Mouse (Mus musculus) kidney, postnatal 10 days (tissue): ENCODE measurements around the gene Dlg2.

Experiments
- DNase-seq: peaks from one replicate; pipeline ENCODE4 v3.0.0; 2021; ENCODE audit warnings: mixed read lengths

Gene Dlg2

DNA sequence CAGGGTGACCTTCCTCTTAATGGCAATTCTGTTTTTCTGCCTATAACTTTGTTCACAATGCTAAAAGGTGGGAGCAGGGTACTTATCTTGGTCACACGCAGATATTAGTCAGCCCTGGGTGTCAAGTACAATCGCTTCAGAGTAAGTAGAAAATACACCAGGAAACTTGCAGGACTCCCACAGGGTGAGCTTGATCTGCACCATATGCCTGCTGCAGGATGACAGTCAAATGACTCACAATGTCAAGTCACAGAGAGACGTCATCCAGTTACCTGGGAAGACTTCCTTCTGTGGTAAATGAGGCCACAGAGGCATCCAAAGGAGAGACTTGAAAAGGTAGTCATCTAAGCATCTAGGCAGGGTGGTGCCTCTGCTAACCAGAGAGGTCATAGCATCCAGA, 1721.1 kb downstream of the Dlg2 start:
- DNase-seq = no peak

DNA sequence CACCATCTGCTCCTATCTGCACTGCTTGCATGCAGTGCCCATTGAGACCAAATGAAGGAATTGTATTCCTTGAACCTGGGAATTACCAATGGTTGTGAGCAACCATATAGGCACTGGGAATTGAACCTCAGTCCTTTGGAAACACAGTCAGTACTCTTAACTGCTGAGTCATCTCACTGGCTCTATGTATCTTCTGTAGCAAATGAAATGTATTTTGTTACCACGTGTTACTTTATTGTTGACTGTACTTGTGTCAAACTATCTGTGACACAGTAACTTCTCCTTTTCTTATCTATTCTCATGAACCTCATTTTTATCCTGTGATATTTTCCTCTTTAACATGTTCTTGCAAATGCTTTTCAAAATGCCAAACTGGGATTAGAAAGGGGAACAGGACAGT, 1722.7 kb downstream of the Dlg2 start:
- no peak for DNase-seq

DNA sequence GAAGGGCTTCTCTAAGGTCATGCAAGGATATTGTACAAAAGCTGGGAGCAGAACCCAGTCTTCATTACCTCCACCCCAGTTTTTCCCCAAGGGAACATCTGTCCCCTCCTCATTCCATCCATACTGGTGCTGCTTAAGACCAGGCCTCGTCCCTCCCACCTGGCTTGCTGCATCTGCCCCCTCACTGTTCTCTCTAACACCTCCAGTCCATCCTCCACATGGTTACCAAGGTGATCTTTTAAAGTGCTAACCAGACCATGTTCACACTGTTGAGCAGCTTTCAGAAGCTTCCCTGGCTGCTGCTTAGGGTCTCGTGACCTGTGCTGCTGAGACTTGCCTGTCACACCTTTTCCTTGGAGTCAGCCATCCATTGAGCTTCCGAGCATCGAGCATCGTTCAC, 1734.2 kb downstream of the Dlg2 start:
- DNase-seq = no peak

DNA sequence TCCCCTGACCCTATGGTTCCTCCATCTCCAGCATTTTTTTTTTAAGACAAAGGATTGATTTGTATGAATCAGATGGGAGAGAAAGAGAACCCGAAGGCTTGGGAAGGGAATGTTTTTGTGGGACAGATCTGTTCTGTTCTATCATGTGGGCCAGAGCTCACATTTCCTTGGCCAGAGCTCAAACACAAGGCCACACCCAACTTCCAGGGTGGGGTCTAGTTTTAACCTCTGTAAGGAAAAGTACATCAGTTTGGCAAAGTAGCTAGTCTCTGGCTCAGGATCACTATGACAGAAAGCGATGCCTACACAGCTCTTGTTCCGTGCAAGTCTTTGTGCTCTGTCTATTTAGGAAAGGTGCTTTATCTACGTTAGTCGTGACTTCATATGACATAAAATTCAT, 1737.3 kb downstream of the Dlg2 start:
- no peak for DNase-seq

DNA sequence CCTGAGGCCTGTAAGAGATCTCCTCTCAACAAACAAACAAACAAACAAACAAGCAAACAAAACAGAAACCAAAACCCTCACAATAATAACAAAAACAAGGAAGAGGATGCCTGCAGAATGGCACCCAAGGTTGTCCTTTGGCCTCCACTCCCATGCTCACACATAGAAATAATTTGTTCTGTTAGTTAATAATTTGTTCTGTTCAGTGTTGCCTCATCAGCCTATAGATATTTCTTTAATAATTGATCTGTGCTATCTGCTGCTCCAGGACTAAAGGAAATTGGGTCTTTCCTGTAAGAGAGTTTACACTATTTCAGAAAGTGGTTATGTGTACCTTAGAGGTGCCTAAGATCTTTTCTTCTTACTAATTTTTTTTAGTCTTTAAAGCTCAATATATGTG, 1741.7 kb downstream of the Dlg2 start:
- no peak for DNase-seq

DNA sequence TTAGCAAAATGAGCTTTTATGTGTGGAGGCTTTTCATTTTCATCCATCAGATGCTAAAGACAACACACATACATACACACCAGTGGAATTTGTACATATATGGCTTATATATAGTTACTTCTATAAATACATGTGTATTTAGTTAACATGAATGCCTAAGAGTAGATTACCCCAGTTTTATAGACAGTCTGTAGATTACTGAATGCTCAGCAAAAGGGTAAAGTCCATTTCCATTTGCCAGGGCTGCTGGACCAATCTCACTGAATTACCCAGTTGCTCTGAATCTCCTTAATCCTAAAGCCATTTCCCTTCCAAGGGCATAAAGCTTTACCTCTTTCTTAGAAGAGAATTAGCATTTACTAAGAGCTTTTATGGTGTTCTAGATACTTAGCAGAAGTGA, 1744.1 kb downstream of the Dlg2 start:
- DNase-seq = no peak

DNA sequence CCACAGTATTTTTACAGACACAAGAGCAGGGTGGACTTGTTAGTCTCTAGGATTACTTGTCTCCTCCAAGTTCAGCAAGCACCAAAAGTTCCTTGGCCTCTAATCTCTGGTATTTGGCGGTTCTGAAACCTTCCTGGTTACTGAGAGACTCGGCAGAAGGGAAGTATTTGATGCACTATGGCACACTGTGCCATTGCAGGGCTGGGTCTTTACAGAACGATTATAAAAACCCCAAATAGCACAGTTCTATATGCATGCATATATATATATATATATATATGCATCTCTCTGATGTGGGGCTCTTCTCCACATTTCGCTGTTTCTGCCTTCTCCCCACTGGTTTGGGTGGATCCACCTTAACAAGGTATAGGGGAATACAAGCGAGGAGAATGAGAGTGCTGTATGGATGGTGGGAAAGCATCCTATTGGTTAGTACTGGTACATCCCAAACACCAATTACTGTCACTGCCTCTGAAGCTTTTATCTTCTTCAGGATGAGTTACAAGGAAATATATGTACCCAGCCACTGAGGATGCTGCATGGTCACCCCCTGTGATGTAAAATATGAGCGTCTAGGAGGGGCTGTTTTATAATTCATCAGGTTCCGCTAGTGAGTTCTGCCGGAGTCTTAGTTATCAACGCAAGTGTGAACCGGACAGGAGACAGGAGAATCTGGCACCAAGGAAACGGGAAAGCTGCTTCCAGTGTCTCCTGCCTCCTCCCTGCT, 1758.2 kb downstream of the Dlg2 start:
- DNase-seq = no peak

DNA sequence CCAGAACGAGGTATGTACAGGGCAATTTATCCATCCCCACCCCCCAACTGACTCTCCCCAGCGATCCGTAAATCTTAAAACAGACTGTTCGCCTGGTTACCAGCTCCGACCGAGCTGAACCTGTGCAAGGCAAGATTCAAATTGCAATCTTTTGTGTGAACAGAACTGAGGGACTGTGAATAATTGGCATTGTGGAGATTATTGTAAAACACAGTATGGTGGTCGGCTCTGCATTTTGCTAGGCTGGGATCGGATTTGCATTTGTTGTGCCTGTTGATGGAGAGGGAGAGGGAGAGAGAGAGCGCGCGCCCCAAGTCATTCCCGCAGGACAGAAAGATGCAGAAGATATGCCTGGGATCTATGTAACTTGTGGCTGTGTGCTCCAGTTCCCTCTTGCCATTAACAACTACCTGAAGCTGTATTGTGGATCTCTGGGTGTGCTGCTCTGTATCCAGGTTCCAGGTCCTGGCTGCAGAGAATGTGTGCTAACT, 1759.1 kb downstream of the Dlg2 start:
- no peak for DNase-seq

DNA sequence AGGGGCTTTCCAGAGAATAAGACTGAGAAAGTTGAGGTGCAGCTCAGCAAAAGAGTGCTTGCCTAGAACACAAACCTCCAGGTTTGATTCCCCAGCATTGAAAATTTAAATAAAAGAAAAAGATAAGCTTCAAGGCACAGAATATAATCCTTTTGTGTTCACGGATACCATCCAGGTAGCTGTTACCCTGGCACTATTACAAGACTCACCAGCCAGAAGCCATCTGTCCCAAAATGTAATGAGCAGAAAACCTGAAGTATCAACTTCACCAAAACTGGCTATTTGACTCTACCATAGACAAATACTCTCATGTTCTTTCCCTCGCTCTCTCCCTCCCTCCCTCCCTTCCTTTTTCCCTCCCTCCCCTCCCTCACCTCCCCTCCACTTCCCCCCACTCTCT, 1764.4 kb downstream of the Dlg2 start:
- DNase-seq = no peak

DNA sequence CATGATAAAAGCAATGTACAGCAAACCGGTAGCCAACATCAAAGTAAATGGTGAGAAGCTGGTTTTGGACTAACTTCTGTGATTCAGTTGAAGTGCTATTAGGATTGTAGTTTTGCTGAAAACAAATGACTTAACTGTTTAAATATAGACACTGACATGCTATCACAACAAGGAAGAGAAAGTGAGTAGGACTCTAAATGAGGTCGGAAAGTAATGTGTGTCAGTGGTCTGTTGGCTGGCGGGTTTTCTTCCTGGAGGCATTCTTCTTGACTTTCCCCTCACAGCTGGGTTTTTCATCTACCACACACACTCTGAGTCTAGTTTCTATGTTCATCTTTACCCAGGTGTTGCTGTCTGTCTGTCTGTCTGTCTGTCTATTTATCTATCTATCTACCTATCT, 1771.1 kb downstream of the Dlg2 start:
- DNase-seq = no peak

DNA sequence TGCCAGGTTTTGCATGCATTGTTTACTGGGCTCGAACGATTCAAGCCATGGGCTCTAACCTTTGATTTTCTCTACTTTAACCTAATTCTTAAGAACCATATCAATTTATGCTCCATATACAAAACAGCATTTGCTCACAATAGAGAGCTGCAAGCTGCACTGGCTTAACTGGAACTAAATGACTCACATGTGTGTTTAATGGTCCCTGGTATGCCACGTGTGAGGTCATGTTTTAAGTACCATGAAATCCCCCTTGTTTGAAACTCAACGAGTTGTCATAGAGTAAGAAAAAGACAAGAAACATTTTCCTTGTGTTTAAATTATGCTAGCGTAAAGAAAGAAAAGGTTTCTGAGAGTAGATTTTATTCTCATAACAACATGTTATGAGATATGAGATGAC, 1772.1 kb downstream of the Dlg2 start:
- no peak for DNase-seq

DNA sequence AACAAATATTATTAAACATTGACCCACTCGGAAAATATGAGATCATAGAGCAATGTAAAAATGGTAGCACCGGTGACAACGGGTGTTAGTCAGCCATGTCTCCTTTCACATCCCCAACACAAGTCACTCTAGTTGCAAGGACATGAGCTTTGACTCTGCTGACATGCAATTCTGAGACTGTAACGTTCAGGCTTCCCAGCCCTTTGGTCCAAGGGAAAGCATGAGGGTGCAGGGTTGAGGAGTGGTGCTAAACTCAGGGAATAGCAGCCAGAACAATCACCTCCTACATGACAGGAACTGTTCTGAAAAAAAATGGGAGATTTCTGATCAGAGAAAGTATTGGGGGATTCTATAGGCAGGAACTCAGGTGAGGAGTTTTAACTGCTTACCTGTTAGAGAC, 1781.7 kb downstream of the Dlg2 start:
- DNase-seq = no peak

DNA sequence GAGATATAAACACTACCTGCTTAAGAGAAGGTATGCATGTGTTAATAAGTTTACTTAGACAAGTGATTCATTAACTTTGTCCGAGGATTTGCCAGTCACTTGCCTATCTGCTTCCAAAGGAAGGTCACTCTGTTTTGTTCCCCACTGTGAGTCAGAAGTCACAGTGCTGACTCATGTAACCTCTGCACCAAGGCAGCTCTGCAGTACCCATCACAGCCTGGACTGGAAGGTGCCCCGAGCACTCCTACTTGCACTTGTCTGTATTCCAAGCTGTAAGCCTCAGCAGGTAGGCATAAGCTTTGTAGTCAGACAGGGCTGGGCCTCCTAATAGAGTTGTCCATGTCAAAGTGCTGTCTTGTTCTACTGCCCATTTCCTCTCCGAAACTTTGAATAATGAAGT, 1782.2 kb downstream of the Dlg2 start:
- peak; percentile 12 for DNase-seq

DNA sequence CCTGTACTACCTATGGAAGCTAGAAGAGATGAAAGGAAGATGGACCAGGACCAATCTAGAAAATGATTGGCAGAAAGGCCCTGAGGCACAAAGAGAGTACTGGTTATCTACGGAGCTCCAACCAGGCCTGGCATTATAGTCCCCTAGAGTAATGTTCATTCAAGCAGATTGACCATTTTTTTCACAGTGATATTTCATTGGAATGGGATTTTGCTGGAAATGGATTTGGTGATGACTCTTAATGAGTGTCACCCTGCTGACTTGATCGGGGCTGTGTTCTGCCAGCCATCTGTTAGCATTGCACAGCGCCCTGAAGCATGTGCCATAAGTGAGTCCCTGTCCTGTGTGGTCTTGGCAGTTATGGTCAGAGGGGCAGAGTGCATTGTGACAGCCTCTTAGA, 1787.9 kb downstream of the Dlg2 start:
- no peak for DNase-seq

DNA sequence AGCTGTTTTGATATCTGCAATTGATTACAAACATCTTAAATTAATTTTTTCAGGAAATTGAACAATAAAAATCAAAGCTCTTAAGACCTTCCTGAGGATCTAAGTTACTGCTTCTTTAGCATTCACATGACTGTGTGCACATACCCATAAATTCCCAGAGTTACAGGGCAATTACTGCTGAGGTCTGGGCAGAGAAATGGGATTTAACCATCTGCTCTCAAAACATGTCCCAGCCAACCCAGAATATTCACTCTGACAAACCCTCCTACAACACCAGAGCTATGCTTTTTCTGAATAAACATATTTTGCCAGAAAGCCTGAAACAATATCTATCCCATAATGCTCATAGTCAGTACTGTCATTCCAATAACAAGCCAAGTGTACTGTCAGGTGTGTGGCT, 1788.5 kb downstream of the Dlg2 start:
- no peak for DNase-seq

DNA sequence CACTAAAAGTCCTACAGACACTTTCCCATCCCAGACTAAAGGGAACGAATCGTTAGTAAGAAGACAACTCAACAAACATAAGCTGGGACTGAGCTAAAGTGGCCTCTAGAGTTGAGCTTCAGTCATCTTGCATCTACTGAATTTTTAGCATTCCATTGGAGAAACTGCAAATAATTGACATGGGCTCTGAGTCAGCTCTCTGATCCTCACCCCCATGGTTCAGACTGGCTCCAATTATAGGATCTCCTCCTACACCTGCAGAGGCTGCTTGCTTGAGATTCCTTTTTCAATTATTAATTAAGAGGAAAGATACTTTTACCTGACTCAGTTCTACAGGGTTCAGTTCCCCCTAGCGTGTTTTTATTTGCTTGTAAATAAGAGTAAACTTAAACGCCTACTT, 1798.9 kb downstream of the Dlg2 start:
- peak; percentile 6 for DNase-seq

DNA sequence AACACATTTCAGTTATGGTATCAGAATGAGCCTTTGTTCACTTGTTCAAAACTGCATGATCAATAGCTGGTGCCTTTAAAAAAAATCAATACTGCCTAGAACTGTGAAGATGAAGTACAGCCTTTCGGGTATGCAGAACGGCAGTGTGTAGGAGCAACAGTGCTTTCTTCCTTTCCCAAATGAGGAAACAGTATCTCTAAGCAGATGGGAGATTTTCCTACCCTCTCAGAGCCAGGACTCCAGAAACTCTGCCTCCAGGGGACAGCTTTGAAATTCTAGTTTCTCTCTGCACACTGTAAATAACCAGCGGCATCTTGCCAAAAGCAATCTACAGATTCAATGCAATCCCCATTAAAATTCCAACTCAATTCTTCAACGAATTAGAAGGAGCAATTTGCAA, 1801.2 kb downstream of the Dlg2 start:
- DNase-seq = no peak

DNA sequence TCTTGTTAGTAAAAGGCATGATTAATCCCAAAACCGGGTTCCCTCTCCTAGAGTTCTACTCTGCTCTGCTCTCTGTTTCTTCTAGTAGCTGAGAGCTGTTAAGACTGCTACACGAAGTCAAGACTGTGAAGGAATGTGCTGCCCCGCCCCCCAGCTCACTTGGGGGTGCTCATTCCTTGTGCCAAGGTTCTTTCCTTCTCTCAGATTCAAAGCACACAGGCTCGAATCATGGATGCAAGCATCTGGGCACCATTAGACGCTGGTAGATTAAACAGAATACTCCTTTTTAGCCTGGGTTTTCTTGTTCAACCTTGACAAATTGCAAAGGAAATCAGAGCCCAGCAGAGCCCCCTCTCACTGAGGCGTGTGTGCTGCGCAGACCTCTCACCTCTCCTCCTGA, 1804.5 kb downstream of the Dlg2 start:
- peak; percentile 40 for DNase-seq

DNA sequence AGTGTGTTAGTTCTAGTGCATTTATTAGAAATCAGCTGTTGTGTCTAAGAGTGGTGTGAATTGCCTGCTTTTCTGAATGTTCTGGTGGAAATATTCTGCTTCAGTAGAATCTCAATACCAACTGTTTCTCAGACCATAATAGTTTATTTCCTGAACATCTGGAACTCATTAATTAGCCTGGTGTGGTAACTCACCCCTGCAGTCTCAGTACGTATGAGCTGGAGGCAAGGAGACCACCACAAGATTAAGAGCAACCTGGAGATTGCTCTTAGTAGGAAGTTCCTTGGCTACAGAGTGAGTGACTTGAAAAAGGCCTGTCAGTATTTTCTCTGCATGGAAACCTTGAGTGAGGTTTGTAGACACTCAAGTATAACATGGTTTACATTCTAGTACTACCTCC, 1810.6 kb downstream of the Dlg2 start:
- DNase-seq = no peak

DNA sequence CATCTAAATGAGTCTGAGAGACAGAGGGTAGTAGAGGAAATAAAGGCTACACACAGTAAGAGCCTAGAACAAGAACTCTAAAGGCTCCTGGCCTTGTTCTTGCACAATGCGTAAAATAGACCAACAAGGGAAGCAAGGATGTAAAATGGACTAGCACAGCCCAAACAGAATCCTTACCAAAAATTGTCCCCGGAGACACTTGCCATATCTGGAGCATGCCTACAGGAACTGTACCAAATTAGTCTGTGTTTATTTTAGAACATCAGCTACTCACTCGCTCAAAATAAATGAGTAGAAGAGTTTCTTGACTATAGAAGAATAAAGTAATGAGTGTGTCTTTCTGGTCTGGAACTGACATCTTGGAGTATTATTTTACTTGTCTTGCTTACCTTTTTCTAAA, 1812.3 kb downstream of the Dlg2 start:
- no peak for DNase-seq

DNA sequence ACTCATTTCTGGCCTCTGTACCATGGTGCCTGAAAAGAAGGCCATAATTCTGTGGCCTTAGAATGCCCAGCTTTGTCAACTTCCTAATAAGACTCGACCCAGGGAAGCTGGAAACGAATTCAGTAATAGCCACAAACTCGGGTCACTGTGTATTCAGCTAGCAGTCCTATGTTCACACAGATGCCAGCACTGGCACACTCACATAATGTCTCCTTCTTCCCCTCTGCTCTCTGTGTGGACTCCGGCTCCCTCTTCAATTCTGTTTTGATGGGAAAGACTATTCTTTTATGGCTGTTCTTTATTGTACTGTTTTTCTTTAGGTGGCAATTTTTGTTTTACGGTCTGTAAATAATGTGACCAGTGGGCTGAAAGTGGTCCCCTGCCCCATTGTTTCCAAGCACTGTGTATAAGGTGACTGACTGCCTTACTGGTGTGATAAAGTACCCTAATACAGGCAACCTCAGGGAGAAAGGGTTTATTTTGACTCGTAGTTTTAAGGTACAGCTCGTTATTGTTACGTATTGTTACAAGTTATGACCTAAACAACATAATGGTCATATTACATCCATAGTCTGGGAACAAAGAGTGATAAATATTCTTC, 1816.5 kb downstream of the Dlg2 start:
- no peak for DNase-seq

DNA sequence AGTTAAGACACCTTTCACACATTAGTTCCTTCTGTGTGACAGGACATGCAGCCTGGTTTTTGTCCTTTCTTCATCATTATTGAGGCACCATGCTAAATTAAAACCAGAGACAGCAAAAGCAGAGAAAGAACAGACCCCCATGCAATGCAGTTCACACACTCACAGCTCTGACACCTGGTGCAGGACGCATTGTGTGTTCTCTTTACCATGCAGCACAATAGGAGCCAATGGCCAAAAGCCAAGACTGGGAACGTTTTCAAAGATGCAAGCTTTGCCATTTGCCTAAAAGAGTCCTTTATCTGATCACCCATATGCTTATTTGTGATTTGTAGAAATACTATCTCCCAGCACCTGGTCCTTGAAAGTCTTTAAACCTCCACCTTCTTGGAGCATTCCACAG, 1824.6 kb downstream of the Dlg2 start:
- no peak for DNase-seq

DNA sequence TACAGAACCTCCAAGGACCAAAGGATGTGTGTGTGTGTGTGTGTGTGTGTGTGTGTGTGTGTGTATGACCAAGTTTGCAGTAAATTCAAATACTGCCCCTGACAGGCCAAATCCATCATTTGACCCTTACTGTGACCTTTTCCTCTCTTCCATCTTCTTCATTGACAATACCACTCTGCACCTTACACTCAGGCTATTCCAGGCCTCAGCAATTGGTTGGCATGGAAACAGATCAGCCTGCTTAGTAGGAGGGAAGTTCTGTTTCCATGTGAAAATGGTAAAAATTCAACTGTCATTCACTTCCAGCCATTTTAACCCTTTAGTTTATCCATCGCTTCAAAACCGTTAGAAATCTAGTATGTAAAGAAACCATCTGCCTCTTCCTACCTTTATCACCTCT, 1831.2 kb downstream of the Dlg2 start:
- no peak for DNase-seq

DNA sequence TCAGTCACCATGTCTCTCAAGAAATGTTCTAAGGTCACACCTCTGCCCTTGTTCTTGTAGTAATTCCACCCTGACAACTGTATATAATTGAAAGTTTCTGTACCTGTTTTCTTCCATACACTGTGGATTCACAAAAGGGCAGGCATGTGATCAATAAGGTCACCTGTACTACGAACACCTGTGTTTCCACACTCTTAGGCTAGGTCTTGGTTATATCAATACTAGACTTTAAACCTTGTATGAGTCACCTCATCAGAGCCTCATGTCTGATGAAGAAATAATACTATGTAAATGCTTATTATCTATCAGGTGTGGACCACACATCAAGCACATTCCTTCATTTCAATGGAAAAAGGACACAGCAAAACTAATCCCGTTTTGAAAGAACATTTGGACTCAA, 1831.7 kb downstream of the Dlg2 start:
- no peak for DNase-seq

DNA sequence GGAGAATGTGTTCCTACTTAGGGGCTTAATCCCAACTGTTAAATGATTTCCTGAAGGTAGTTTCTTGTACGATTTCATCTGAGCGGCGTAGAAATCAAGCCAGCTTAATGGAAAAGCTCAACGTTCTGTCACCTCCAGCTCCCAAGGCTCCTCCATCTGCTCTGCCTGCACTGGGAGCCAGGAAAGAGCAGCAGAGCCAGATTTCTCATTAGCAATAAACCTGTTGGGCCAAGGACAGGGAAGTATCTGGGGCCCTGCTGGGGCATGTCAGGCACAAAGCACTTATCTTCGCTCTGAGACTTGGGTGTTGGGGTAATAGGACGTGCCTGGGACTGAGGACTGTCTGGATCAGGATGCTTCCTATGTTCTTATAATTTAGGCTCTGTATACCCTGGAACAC, 1839.9 kb downstream of the Dlg2 start:
- DNase-seq = no peak
